Mouse (Mus musculus) stomach, postnatal 0 days (tissue): ENCODE measurements around the gene Cfl1.

Source experiments
- CTCF ChIP-seq: IDR thresholded peaks from 2 replicates; pipeline ENCODE4 v1.5.1; 2016; ENCODE audit warnings: antibody characterized with exemption, low read depth, mild to moderate bottlenecking, moderate library complexity
- EP300 ChIP-seq: optimal IDR thresholded peaks from 2 replicates; pipeline ENCODE3; 2016; ENCODE audit warnings: antibody characterized with exemption

GRCm38 (mm10) chr19:5485821-5486220 lies 4.4 kb upstream of the Cfl1 start:
- TF ChIP-seq CTCF (no peak), EP300 (no peak)
